ENCODE assay signal across 26 mouse cellular contexts in the genomic region with DNA sequence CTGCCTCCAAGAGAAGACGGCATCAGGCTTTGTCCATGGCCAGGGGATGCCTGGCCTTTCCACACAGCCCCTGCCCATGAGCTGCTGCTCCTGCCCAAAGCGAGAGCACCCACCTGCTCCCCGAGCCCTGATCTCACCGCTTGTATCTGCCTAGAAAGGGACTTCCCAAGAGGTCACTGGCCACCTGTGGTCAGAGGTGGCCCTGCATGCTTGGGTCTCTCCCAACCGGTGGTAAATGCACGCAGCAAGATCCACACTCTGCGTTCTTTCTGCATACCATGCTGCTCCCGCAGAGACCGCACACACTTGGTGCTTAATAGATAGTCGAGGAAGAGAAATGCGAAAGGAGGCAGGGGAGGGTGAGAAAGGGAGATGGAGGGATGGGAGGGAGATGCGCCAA.
DNase-seq lines count a peak whose midpoint lies in the region; ATAC-seq lines count a peak whose summit lies in the region.
"Had no signal": no experiment of that assay in that cellular context is flagged by ENCODE, and none has a peak within 500 bp of the region (broad histone marks: within the 10 kb centered on the region; RNA-seq: fewer than 3 reads in every experiment).

No protein-coding gene starts in this region.

- no peak overlapping the region for H3K4me2 ChIP-seq in kidney, embryonic 14.5 days (replicated peaks; ENCODE audit: low read depth, low read length)
- H3K4me2 ChIP-seq in midbrain, embryonic 11.5 days, result no peak overlapping the region
- no peak overlapping the region for H3K4me2 ChIP-seq in midbrain, embryonic 13.5 days (replicated peaks)
- H3K4me2 ChIP-seq in liver, embryonic 13.5 days, result peak overlapping the region; percentile 46
- H3K4me2 ChIP-seq: embryonic facial prominence, embryonic 15.5 days; heart, embryonic 12.5 days; hindbrain, embryonic 14.5 days; limb, embryonic 13.5 days; midbrain, embryonic 12.5 days; neural tube, embryonic 13.5 days had no signal

- intact Hi-C loops in heart, postnatal 36 days (cut with DNase I), result no loop called here

- H3K27me3 ChIP-seq in kidney, embryonic 14.5 days (ENCODE audit: control insufficient read depth, insufficient read depth, low read length), result peaks cover 3% of the 10 kb centered on the region; the same call in 1 of the 2 replicates
- peaks cover under 1% of the 10 kb centered on the region; the same call in 1 of the 2 replicates for H3K27me3 ChIP-seq in midbrain, embryonic 11.5 days (ENCODE audit: control insufficient read depth, insufficient read depth, low read length)
- H3K27me3 ChIP-seq in midbrain, embryonic 13.5 days, result peaks cover 34% of the 10 kb centered on the region
- H3K27me3 ChIP-seq in liver, embryonic 13.5 days, result peaks cover 6% of the 10 kb centered on the region; the same call in 1 of the 2 replicates
- H3K27me3 ChIP-seq: embryonic facial prominence, embryonic 15.5 days; lung, embryonic 15.5 days had no signal

- no peak overlapping the region for H3K9ac ChIP-seq in kidney, embryonic 14.5 days (ENCODE audit: low read depth, low read length)
- no peak overlapping the region; the same call in 1 of the 2 replicates for H3K9ac ChIP-seq in midbrain, embryonic 11.5 days (ENCODE audit: low read length)
- H3K9ac ChIP-seq in midbrain, embryonic 13.5 days (replicated peaks), result no peak overlapping the region
- no peak overlapping the region for H3K9ac ChIP-seq in liver, embryonic 13.5 days
- H3K9ac ChIP-seq: embryonic facial prominence, embryonic 15.5 days; heart, embryonic 12.5 days; hindbrain, embryonic 14.5 days; limb, embryonic 13.5 days; lung, embryonic 15.5 days; midbrain, embryonic 12.5 days; neural tube, embryonic 13.5 days had no signal

- H3K4me1 ChIP-seq in kidney, embryonic 14.5 days (ENCODE audit: control insufficient read depth, insufficient read depth, low read length), result peaks cover 21% of the 10 kb centered on the region
- H3K4me1 ChIP-seq in midbrain, embryonic 11.5 days (ENCODE audit: control insufficient read depth, insufficient read depth, low read length), result no peaks in the 10 kb centered on the region; the same call in 1 of the 2 replicates
- H3K4me1 ChIP-seq in midbrain, embryonic 13.5 days (replicated peaks), result peaks cover 9% of the 10 kb centered on the region
- H3K4me1 ChIP-seq in liver, embryonic 13.5 days (replicated peaks), result peaks cover 65% of the 10 kb centered on the region
- H3K4me1 ChIP-seq: embryonic facial prominence, embryonic 15.5 days had no signal

- H3K27ac ChIP-seq in kidney, embryonic 14.5 days (ENCODE audit: low read depth, low read length), result no peak overlapping the region
- H3K27ac ChIP-seq in midbrain, embryonic 11.5 days (ENCODE audit: low read depth, low read length), result no peak overlapping the region
- no peak overlapping the region for H3K27ac ChIP-seq in midbrain, embryonic 13.5 days
- peak overlapping the region; percentile 73 for H3K27ac ChIP-seq in liver, embryonic 13.5 days
- H3K27ac ChIP-seq: embryonic facial prominence, embryonic 10.5 days; embryonic facial prominence, embryonic 15.5 days; hindbrain, embryonic 14.5 days; layer of hippocampus, adult 2 months; limb, embryonic 13.5 days; midbrain, embryonic 12.5 days had no signal

- H3K9me3 ChIP-seq in kidney, embryonic 14.5 days (ENCODE audit: control insufficient read depth, low read length), result no peaks in the 10 kb centered on the region
- H3K9me3 ChIP-seq in midbrain, embryonic 11.5 days (ENCODE audit: control insufficient read depth, low read length), result no peaks in the 10 kb centered on the region
- H3K9me3 ChIP-seq in midbrain, embryonic 13.5 days, result no peaks in the 10 kb centered on the region
- H3K9me3 ChIP-seq in liver, embryonic 13.5 days (replicated peaks), result no peaks in the 10 kb centered on the region
- H3K9me3 ChIP-seq: embryonic facial prominence, embryonic 10.5 days; embryonic facial prominence, embryonic 15.5 days; G1E; heart, embryonic 12.5 days; limb, embryonic 13.5 days; lung, embryonic 15.5 days; midbrain, embryonic 12.5 days; neural tube, embryonic 13.5 days had no signal

- no peaks in the 10 kb centered on the region for H3K36me3 ChIP-seq in kidney, embryonic 14.5 days (ENCODE audit: control insufficient read depth, insufficient read depth, low read length)
- H3K36me3 ChIP-seq in midbrain, embryonic 11.5 days (ENCODE audit: control insufficient read depth, insufficient read depth, low read length), result no peaks in the 10 kb centered on the region
- H3K36me3 ChIP-seq in midbrain, embryonic 13.5 days, result no peaks in the 10 kb centered on the region
- no peaks in the 10 kb centered on the region for H3K36me3 ChIP-seq in liver, embryonic 13.5 days
- H3K36me3 ChIP-seq: embryonic facial prominence, embryonic 10.5 days; embryonic facial prominence, embryonic 15.5 days; heart, embryonic 12.5 days; limb, embryonic 13.5 days; lung, embryonic 15.5 days; midbrain, embryonic 12.5 days; neural tube, embryonic 13.5 days had no signal

- 0 out of 2 replicates have a peak, but pooled peaks have one; percentile 12 for ATAC-seq in kidney, embryonic 14.5 days (ENCODE audit: low FRiP score, low TSS enrichment)
- ATAC-seq in midbrain, embryonic 11.5 days (ENCODE audit: low FRiP score), result no peak
- ATAC-seq in midbrain, embryonic 13.5 days, result no peak
- ATAC-seq in liver, embryonic 13.5 days (ENCODE audit: low read depth), result no peak
- ATAC-seq in erythroid progenitor cell, adult 5-6 weeks (replicated peaks; ENCODE audit: low FRiP score, poor library complexity, severe bottlenecking), result no peak
- ATAC-seq: forebrain, embryonic 14.5 days had no signal

- no peak overlapping the region for H3K4me3 ChIP-seq in kidney, embryonic 14.5 days (ENCODE audit: low read length)
- no peak overlapping the region for H3K4me3 ChIP-seq in midbrain, embryonic 11.5 days (ENCODE audit: low read depth, low read length)
- H3K4me3 ChIP-seq in midbrain, embryonic 13.5 days (replicated peaks), result no peak overlapping the region
- H3K4me3 ChIP-seq in liver, embryonic 13.5 days (replicated peaks), result peak overlapping the region; percentile 8; the same call in 1 of the 2 replicates
- H3K4me3 ChIP-seq: embryonic facial prominence, embryonic 10.5 days; embryonic facial prominence, embryonic 15.5 days; heart, embryonic 12.5 days; layer of hippocampus, adult 2 months; limb, embryonic 13.5 days; midbrain, embryonic 12.5 days; neural tube, embryonic 13.5 days had no signal

- 76% methylated on average over 12 of the region's 12 CpGs for WGBS in kidney, embryonic 14.5 days
- WGBS in midbrain, embryonic 11.5 days, result 84% methylated on average over 12 of the region's 12 CpGs
- WGBS in midbrain, embryonic 13.5 days, result 85% methylated on average over 12 of the region's 12 CpGs
- WGBS in liver, embryonic 13.5 days (ENCODE audit: insufficient replicate concordance), result 75% methylated on average over 12 of the region's 12 CpGs

- no peak for DNase-seq in kidney, adult 11 months
- peak; percentile 54 for DNase-seq in midbrain, embryonic 11.5 days (ENCODE audit: low spot score, missing footprints)
- no peak for DNase-seq in liver, embryonic 13.5 days
- no peak for DNase-seq in heart, postnatal 36 days
- DNase-seq: adrenal gland, adult 8-10 months; cerebellum, adult 8-10 months; cerebellum, postnatal 25 days; gastrocnemius, postnatal 25 days; heart, adult 11 months; lung, postnatal 36 days; right cerebral cortex, postnatal 4 days; thymus, postnatal 4 days had no signal
